Mouse (Mus musculus) lung, postnatal 14 days (tissue): ENCODE results near the gene 9130230L23Rik.
"Not testable (repeated sequence)": the region's sequence is repeated elsewhere in the genome, so short reads cannot be mapped to it uniquely, and the experiment has no call there.

Source experiments
- DNase-seq: peaks from one replicate; pipeline ENCODE4 v3.0.0; 2021

9130230L23Rik gene

GRCm38 (mm10) chr5:66005041-66005678 is 1.1 kb upstream of the 9130230L23Rik start:
- no peak for DNase-seq

GRCm38 (mm10) chr5:66001232-66001631 is 2.9 kb downstream of the 9130230L23Rik start:
- DNase-seq, result no peak

GRCm38 (mm10) chr5:66000567-66001125 is 3.4 kb downstream of the 9130230L23Rik start:
- DNase-seq, result no peak

- peak; percentile 44 for DNase-seq
Measured at GRCm38 (mm10) chr5:66000074-66000473, 4.0 kb downstream of the 9130230L23Rik start.

- no peak for DNase-seq
Measured at GRCm38 (mm10) chr5:65999106-65999505, 5.0 kb downstream of the 9130230L23Rik start.

GRCm38 (mm10) chr5:65997813-65998212 is 6.3 kb downstream of the 9130230L23Rik start:
- no peak for DNase-seq

- no peak for DNase-seq
Measured at GRCm38 (mm10) chr5:65994643-65995042, 9.4 kb downstream of the 9130230L23Rik start.

GRCm38 (mm10) chr5:65991191-65991590 is 12.9 kb downstream of the 9130230L23Rik start:
- DNase-seq, result no peak

- DNase-seq, result not testable (repeated sequence)
Measured at GRCm38 (mm10) chr5:65987004-65987403, 17.1 kb downstream of the 9130230L23Rik start.

GRCm38 (mm10) chr5:65986426-65986825 is 17.7 kb downstream of the 9130230L23Rik start:
- no peak for DNase-seq

- no peak for DNase-seq
Measured at GRCm38 (mm10) chr5:65975731-65976130, 28.4 kb downstream of the 9130230L23Rik start.

GRCm38 (mm10) chr5:65973189-65973588 is 30.9 kb downstream of the 9130230L23Rik start:
- no peak for DNase-seq

- no peak for DNase-seq
Measured at GRCm38 (mm10) chr5:65968004-65968403, 36.1 kb downstream of the 9130230L23Rik start.

- DNase-seq, result no peak
Measured at GRCm38 (mm10) chr5:65967091-65967490, 37.0 kb downstream of the 9130230L23Rik start.

- no peak for DNase-seq
Measured at GRCm38 (mm10) chr5:65965771-65966279, 38.3 kb downstream of the 9130230L23Rik start.

- DNase-seq, result no peak
Measured at GRCm38 (mm10) chr5:65963291-65963690, 40.8 kb downstream of the 9130230L23Rik start.

GRCm38 (mm10) chr5:65960597-65960950 is 43.5 kb downstream of the 9130230L23Rik start:
- DNase-seq, result no peak

GRCm38 (mm10) chr5:65959893-65960596 is 44.0 kb downstream of the 9130230L23Rik start:
- DNase-seq, result no peak

- DNase-seq, result peak; percentile 60
Measured at GRCm38 (mm10) chr5:65958597-65958996, 45.5 kb downstream of the 9130230L23Rik start.

GRCm38 (mm10) chr5:65956144-65957008 is 47.7 kb downstream of the 9130230L23Rik start:
- no peak for DNase-seq

GRCm38 (mm10) chr5:65955343-65956143 is 48.5 kb downstream of the 9130230L23Rik start:
- peak; percentile 88 for DNase-seq
